Mouse (Mus musculus) C2C12 (cell line): ENCODE measurements at regions not wholly inside any gene's neighbourhood (a gene's known extent, or its start where the extent isn't known, plus 50 kb on each side); places are given as distances from the start of the nearest gene placed in this dataset.

Experiments used
- CTCF ChIP-seq: IDR thresholded peaks from one replicate; pipeline ENCODE4 v1.5.1; 2011; ENCODE audit not compliant: control insufficient read depth, insufficient read depth, insufficient read length
- FOSL1 ChIP-seq: IDR thresholded peaks from one replicate; pipeline ENCODE4 v1.8.0; 2011; ENCODE audit warnings: mild to moderate bottlenecking, low read length; ENCODE audit not compliant: poor library complexity, insufficient read depth, severe bottlenecking
- MAX ChIP-seq: IDR thresholded peaks from one replicate; pipeline ENCODE4 v1.6.1; 2011; ENCODE audit warnings: mild to moderate bottlenecking, control low read depth
- MYOG ChIP-seq: IDR thresholded peaks from one replicate; pipeline ENCODE4 v1.6.1; 2011; ENCODE audit not compliant: control insufficient read depth, insufficient read length; ENCODE audit errors: extremely low read depth
- USF1 ChIP-seq: IDR thresholded peaks from one replicate; pipeline ENCODE4 v1.6.1; 2011; ENCODE audit warnings: low read depth, mild to moderate bottlenecking, control low read depth, moderate library complexity

- TF ChIP-seq CTCF (no peak), FOSL1 (no peak), USF1 (no peak), MAX (no peak), MYOG (no peak)
Observed at GRCm38 (mm10) chr13:107645865-107646645, 398.2 kb upstream of the Smim15 start.
